Mouse (Mus musculus) kidney, postnatal 0 days (tissue): ENCODE measurements around the gene Siah1a. TPM values are rescaled to one million over a fixed set of nuclear protein-coding genes. Genes with fewer than 3 reads are reported as not detected.

Experiments used
- ATAC-seq: fragments of 200-750 bp; cut with Nextera tagmentation; replicated peaks from 2 replicates; pipeline ENCODE4 v1.8.0; 2017; ENCODE audit warnings: low read depth, moderate number of reproducible peaks, moderate TSS enrichment, moderate library complexity; ENCODE audit not compliant: low FRiP score
- DNase-seq: peaks from one replicate; pipeline ENCODE4 v3.0.0-alpha.2; 2016; ENCODE audit warnings: low spot score
- H3K27ac ChIP-seq: fragments of 300-500 bp; sonication (generic); 2 replicates; pipeline ENCODE4 v1.5.1; 2014; ENCODE audit warnings: mild to moderate bottlenecking
- H3K27me3 ChIP-seq: fragments of 300-500 bp; sonication (generic); 2 replicates; pipeline ENCODE4 v1.6.1; 2014; ENCODE audit warnings: low read length, mixed read lengths; ENCODE audit not compliant: insufficient read depth
- H3K36me3 ChIP-seq: fragments of 300-500 bp; sonication (generic); 2 replicates; pipeline ENCODE4 v1.6.1; 2014; ENCODE audit warnings: low read length, mixed read lengths; ENCODE audit not compliant: insufficient read depth
- H3K4me1 ChIP-seq: fragments of 300-500 bp; sonication (generic); replicated peaks from 2 replicates; pipeline ENCODE4 v1.6.1; 2014; ENCODE audit warnings: antibody characterized with exemption, low read length, mixed read lengths; ENCODE audit not compliant: insufficient read depth
- H3K4me2 ChIP-seq: fragments of 300-500 bp; sonication (generic); 2 replicates; pipeline ENCODE4 v1.6.1; 2014; ENCODE audit warnings: mild to moderate bottlenecking, low read length, moderate library complexity, mixed read lengths
- H3K4me3 ChIP-seq: fragments of 300-500 bp; sonication (generic); replicated peaks from 2 replicates; pipeline ENCODE4 v1.5.1; 2014; ENCODE audit warnings: low read depth, low read length
- H3K9ac ChIP-seq: fragments of 300-500 bp; sonication (generic); 2 replicates; pipeline ENCODE4 v1.6.1; 2014; ENCODE audit warnings: low read depth, low read length
- H3K9me3 ChIP-seq: fragments of 300-500 bp; sonication (generic); replicated peaks from 2 replicates; pipeline ENCODE4 v1.6.1; 2016; ENCODE audit warnings: low read length, inconsistent platforms, mixed read lengths
- CTCF ChIP-seq: IDR thresholded peaks from 2 replicates; pipeline ENCODE4 v1.5.1; 2016; ENCODE audit warnings: antibody characterized with exemption, low read depth, mild to moderate bottlenecking, moderate library complexity
- WGBS: fragments of 180-500 bp; shearing (Covaris S2); extraction: QIAGEN DNeasy Blood & Tissue Kit; methylation state at CpG from one replicate; pipeline ENCODE4 v1.1.7; 2014; 5-methylcytosine and 5-hydroxymethylcytosine counted together
- polyA plus RNA-seq: library from polyadenylated mRNA; unstranded; fragments of >200 nt; fragmentation: Nextera tagmentation; extraction: Ambion mirVana; gene quantifications from 2 replicates; pipeline ENCODE4 v1.2.1, GENCODE M21; 2015

The Siah1a gene
- polyA plus RNA-seq, 1 experiment from 2014 or later, result 50.1 TPM

DNA sequence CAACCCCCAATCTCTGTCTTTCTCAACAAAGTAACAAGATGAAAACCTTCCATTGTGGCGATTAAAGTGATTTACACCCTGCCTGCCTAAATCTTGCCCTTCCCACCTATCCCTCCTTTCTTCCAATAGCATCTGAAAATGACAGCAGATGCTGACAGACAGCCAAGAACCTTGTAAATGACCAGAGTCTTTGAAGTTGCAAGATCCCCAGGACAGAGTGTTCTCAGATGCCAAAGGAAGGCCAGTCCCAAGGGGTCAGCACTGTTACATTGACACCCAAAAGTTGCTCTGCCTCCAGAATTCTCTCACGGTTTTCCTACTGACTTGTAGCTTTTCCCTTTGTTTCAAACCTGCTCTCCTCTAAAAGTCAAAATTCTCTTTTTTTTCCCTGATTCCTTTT lies 4.1 kb upstream of the Siah1a start:
- Histone ChIP-seq H3K27me3 (no peaks in the 10 kb centered on the region), H3K9me3 (no peaks in the 10 kb centered on the region), H3K4me3 (no peak overlapping the region), H3K4me2 (no peak overlapping the region), H3K27ac (no peak overlapping the region), H3K36me3 (no peaks in the 10 kb centered on the region), H3K9ac (no peak overlapping the region), H3K4me1 (0 out of 2 replicates have a peak, but pooled peaks cover 5% of the 10 kb centered on the region)
- DNase-seq (no peak), ATAC-seq (no peak)
- WGBS, result 24% methylated on average over 2 of the region's 2 CpGs
- no peak for TF ChIP-seq CTCF

DNA sequence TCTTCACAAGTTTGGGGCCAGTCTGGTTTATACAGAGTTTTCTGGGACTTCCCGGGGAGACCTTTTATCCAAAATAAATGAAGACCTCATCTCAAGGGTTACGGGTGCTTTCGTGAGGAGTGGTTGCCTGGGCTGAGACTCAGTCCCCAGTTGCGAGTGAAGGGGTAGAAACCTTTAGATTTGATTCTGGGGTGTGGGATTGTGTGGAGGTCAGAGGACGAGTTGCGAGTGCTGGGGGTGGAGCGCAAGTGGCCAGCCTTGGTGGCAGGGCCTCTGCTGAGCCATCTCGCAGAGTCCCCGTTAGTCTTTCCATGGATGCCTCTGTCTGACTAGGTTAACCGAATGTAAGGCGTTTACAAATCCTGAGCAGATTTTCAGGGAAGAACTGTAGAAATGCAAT lies 777 bp upstream of the Siah1a start:
- no peak for TF ChIP-seq CTCF
- H3K27me3 ChIP-seq, result no peaks in the 10 kb centered on the region
- 2% methylated on average over 11 of the region's 11 CpGs for WGBS
- peak overlapping the region; percentile 97 for H3K27ac ChIP-seq
- peaks cover 16% of the 10 kb centered on the region; the same call in 1 of the 2 replicates for H3K4me1 ChIP-seq
- peak overlapping the region; percentile 62 for H3K4me2 ChIP-seq
- no peaks in the 10 kb centered on the region for H3K9me3 ChIP-seq
- peak overlapping the region; percentile 91 for H3K4me3 ChIP-seq
- 0 out of 2 replicates have a peak, but pooled peaks have one; percentile 6 for ATAC-seq
- no peak for DNase-seq
- H3K36me3 ChIP-seq, result no peaks in the 10 kb centered on the region
- H3K9ac ChIP-seq, result peak overlapping the region; percentile 95

DNA sequence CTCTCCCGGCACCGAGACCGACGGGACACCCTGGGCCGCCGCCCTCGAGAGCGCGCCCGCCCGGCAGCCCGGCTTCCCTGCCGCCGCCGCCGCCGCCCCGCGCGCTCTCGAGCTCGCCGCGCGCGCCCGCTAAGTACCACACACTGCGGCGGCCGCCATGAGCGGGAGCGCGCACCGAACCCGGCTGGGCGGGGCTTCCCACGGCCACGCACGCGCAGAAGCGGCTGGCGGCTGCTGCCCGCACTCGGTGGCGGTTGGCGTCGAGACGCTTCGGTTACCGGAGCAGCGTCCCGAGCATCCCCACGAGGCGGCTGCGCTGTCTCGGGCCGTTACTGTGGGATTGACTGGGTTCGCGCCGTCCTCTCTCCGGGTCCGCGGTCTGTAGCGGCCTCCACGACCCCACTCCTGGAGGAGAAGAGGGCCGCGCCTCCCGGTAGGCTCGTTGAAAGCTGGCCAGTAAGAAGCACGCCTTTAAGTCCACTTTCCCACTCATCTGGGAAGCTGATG lies 254 bp upstream of the Siah1a start:
- Histone ChIP-seq H3K27ac (peak overlapping the region; percentile 97), H3K4me3 (peak overlapping the region; percentile 91), H3K36me3 (no peaks in the 10 kb centered on the region), H3K9me3 (no peaks in the 10 kb centered on the region), H3K4me2 (peak overlapping the region; percentile 62), H3K27me3 (no peaks in the 10 kb centered on the region), H3K9ac (peak overlapping the region; percentile 95), H3K4me1 (peaks cover 16% of the 10 kb centered on the region; the same call in 1 of the 2 replicates)
- ATAC-seq (peak; percentile 86), DNase-seq (peak; percentile 86)
- no peak for TF ChIP-seq CTCF
- WGBS, result under 1% methylated on average over 54 of the region's 70 CpGs

DNA sequence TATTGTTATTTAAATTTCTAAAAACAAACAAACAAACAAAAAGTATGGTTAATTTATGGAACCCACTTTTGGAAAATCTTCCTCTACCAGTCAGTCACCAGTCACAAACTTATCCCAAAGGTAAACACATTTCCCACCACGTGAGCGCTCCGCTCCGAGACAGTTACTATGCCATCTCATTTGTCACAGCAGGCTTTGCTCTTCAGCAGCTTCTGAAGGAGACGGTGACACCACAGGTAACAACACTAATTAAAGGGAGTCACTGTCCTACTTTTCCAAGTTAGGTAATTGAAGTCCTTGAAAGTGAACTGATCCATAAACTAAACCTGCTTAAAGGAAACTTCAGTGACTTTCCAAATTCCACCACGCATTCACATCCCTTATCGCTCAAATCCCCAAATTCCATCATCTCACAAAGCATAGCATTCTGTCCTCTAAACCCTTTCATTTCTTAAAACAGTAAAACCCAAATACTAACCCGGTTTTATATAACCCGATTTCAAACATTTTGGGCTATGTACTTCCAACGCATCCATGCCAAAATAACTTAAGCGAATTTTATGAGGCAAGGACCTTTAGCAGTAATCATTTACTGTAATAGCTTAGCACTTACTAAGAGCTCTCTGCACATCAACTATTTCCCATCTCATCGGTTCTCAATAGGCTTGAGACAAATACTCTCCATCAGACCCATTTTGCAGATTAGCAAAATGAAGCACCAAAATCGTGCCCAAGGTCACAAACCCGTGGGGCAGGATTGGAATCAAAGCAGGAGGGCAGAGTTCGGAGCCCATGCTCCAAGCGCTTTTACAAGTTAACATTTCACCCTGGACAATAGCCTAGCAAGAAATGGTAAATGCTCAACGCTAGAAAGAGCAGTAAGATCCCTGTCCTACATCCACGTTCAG lies 1.2 kb downstream of the Siah1a start:
- H3K4me2 ChIP-seq, result peak overlapping the region; percentile 59
- H3K9ac ChIP-seq, result peak overlapping the region; percentile 95
- no peak for ATAC-seq
- no peak for DNase-seq
- 4% methylated on average over 18 of the region's 18 CpGs for WGBS
- no peaks in the 10 kb centered on the region for H3K27me3 ChIP-seq
- H3K27ac ChIP-seq, result peak overlapping the region; percentile 97
- H3K36me3 ChIP-seq, result no peaks in the 10 kb centered on the region
- no peaks in the 10 kb centered on the region for H3K9me3 ChIP-seq
- H3K4me3 ChIP-seq, result peak overlapping the region; percentile 91
- no peak for TF ChIP-seq CTCF
- peaks cover 16% of the 10 kb centered on the region; the same call in 1 of the 2 replicates for H3K4me1 ChIP-seq

DNA sequence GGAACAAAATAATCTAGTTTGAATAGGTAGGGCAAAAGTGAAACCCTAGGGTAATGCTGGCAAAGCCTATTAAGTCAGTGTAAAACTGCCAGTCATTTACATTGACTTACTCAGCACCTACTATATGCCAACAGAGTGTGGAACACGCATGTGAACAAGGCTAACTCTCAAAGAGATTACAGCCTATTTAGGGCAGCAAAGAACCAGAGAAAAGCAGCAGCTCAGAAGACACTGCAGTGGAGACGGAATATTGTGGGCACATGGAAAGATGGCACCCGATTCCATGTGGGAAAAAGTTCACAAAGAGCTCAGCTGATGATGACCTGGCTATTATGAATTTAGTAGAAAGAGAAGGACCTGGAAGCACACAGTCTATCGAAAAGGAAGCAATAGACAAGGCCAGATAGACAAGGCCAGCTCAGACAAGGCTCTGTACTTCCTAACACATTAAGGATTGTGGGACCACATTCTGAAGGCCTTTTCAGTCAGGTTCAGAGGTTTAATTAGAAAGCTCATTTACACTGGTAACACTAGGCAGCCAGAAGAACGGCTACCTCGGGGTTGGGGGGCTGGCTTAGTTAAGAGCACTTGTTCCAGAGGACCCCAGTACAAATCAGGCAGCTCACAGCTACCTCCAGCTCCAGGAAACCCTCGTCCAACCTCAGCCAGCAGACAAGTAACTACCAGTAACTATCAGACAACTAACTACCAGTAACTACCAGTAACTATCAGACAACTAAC lies 3.0 kb downstream of the Siah1a start:
- Histone ChIP-seq H3K27ac (no peak overlapping the region), H3K4me3 (no peak overlapping the region), H3K4me2 (no peak overlapping the region), H3K9me3 (no peaks in the 10 kb centered on the region), H3K4me1 (peaks cover 23% of the 10 kb centered on the region; the same call in 1 of the 2 replicates), H3K27me3 (no peaks in the 10 kb centered on the region), H3K36me3 (no peaks in the 10 kb centered on the region), H3K9ac (no peak overlapping the region)
- no peak for TF ChIP-seq CTCF
- WGBS, result 80% methylated on average over 7 of the region's 7 CpGs
- DNase-seq, result no peak
- no peak for ATAC-seq

DNA sequence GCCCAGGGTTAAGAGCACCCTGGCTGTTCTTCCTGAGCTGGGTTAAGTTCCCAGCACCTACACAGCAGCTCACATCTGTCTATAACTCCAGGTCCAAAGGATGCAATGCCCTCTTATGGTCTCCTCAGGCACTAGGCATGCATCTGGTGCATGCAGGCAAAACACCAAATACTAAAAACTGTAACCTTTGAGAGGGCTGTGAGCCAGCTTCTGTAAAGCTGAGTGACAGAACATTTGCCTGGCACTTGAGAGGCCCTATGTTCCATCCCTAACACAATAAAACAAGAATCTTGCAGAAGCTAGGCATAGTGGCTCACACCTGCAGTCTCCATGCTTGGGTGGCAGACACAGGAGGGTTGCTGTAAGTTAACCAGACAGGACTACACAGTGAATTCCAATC lies 4.1 kb downstream of the Siah1a start:
- DNase-seq (no peak), ATAC-seq (no peak)
- Histone ChIP-seq H3K27me3 (no peaks in the 10 kb centered on the region), H3K4me3 (no peak overlapping the region), H3K4me1 (peaks cover 19% of the 10 kb centered on the region; the same call in 1 of the 2 replicates), H3K36me3 (no peaks in the 10 kb centered on the region), H3K9ac (no peak overlapping the region), H3K4me2 (no peak overlapping the region), H3K27ac (no peak overlapping the region), H3K9me3 (no peaks in the 10 kb centered on the region)
- no peak for TF ChIP-seq CTCF
